Comparison of ENCODE assay signal across 8 mouse cellular contexts in genomic region chr9:95857414-95858026, GRCm38 (mm10). TPM values are rescaled to one million over a fixed set of nuclear protein-coding genes. Genes with fewer than 3 reads are reported as not detected.
DNase-seq lines count a peak whose midpoint lies in the region; ATAC-seq lines count a peak whose summit lies in the region.

TSS of gene Atr (plus strand) at chr9:95857597.

- peak within 1 kb of the TSS; percentile 92 for H3K9ac ChIP-seq in heart, embryonic 13.5 days
- H3K9ac ChIP-seq in liver, embryonic 12.5 days, result peak within 1 kb of the TSS; percentile 89
- peak within 1 kb of the TSS; percentile 57 for H3K9ac ChIP-seq in stomach, embryonic 15.5 days

- peak; percentile 96 for DNase-seq in CD4-positive helper T cell, adult 2 months (ENCODE audit: low read depth, low spot score)
- peak; percentile 80 for DNase-seq in brain, embryonic 18.5 days (ENCODE audit: low read depth, low spot score)
- DNase-seq in kidney, postnatal 10 days, result peak; percentile 96
- peak; percentile 93 to 94 for DNase-seq in natural killer cell, adult 2 months (ENCODE audit: low spot score in 2 of 2)

- peak within 1 kb of the TSS; percentile 81 for H3K4me2 ChIP-seq in heart, embryonic 13.5 days
- peak within 1 kb of the TSS; percentile 98 for H3K4me2 ChIP-seq in liver, embryonic 12.5 days
- peak within 1 kb of the TSS; percentile 78 for H3K4me2 ChIP-seq in stomach, embryonic 15.5 days

- under 1% methylated on average over 68 of the region's 69 CpGs for WGBS in heart, embryonic 13.5 days
- 2% methylated on average over 64 of the region's 69 CpGs for whole genome bisulfite sequencing in liver, embryonic 12.5 days (ENCODE audit: insufficient replicate concordance)
- under 1% methylated on average over 67 of the region's 69 CpGs for WGBS in stomach, embryonic 15.5 days

- peak within 1 kb of the TSS; percentile 95 for H3K4me3 ChIP-seq in heart, embryonic 13.5 days
- peak within 1 kb of the TSS; percentile 96 for H3K4me3 ChIP-seq in liver, embryonic 12.5 days
- peak within 1 kb of the TSS; percentile 81 for H3K4me3 ChIP-seq in stomach, embryonic 15.5 days (replicated peaks)

- peak within 1 kb of the TSS; percentile 80 for H3K27ac ChIP-seq in heart, embryonic 13.5 days (replicated peaks)
- H3K27ac ChIP-seq in liver, embryonic 12.5 days, result peak within 1 kb of the TSS; percentile 76
- peak within 1 kb of the TSS; percentile 19 for H3K27ac ChIP-seq in stomach, embryonic 15.5 days

- no peaks in the 10 kb centered on the region for H3K27me3 ChIP-seq in heart, embryonic 13.5 days (replicated peaks)
- H3K27me3 ChIP-seq in liver, embryonic 12.5 days (replicated peaks), result no peaks in the 10 kb centered on the region
- no peaks in the 10 kb centered on the region for H3K27me3 ChIP-seq in stomach, embryonic 15.5 days (replicated peaks)

- H3K9me3 ChIP-seq in heart, embryonic 13.5 days, result no peaks in the 10 kb centered on the region
- H3K9me3 ChIP-seq in liver, embryonic 12.5 days (replicated peaks), result no peaks in the 10 kb centered on the region
- no peaks in the 10 kb centered on the region for H3K9me3 ChIP-seq in stomach, embryonic 15.5 days

- peaks cover 6% of the 10 kb centered on the region for H3K36me3 ChIP-seq in heart, embryonic 13.5 days
- H3K36me3 ChIP-seq in liver, embryonic 12.5 days, result no peaks in the 10 kb centered on the region
- H3K36me3 ChIP-seq in stomach, embryonic 15.5 days, result no peaks in the 10 kb centered on the region

- peaks cover 11% of the 10 kb centered on the region for H3K4me1 ChIP-seq in heart, embryonic 13.5 days
- peaks cover 7% of the 10 kb centered on the region; the same call in 1 of the 2 replicates for H3K4me1 ChIP-seq in liver, embryonic 12.5 days
- no peaks in the 10 kb centered on the region for H3K4me1 ChIP-seq in stomach, embryonic 15.5 days

- peak; percentile 95 for ATAC-seq in erythroid progenitor cell, adult 5-6 weeks (replicated peaks; ENCODE audit: low FRiP score, poor library complexity, severe bottlenecking)
- ATAC-seq in heart, embryonic 13.5 days (ENCODE audit: extremely low read depth, insufficient number of reproducible peaks, low FRiP score, low TSS enrichment), result peak; percentile 87
- peak; percentile 92 for ATAC-seq in liver, embryonic 12.5 days
- ATAC-seq in stomach, embryonic 15.5 days (ENCODE audit: insufficient read depth, low FRiP score, low read depth), result peak; percentile 92

RNA-seq across cellular contexts. Expression of gene Atr, which starts in this region (rescaled TPM):
- total RNA-seq in erythroid progenitor cell, adult 5-6 weeks (2015; ENCODE audit: low replicate concordance), result 8.6 and 14.3 TPM in 2 replicates
- 6.8 and 12.3 TPM in 2 replicates for total RNA-seq in erythroid progenitor cell, adult 5-6 weeks (2017; ENCODE audit: low replicate concordance)
- polyA plus RNA-seq in heart, embryonic 13.5 days (2015; fragmentation: Nextera tagmentation; extraction: Ambion mirVana), result 9.0 TPM in 2 replicates
- 10.0 and 10.6 TPM in 2 replicates for polyA plus RNA-seq in liver, embryonic 12.5 days (2016; fragmentation: Nextera tagmentation; extraction: Ambion mirVana)
- 13.0 and 13.3 TPM in 2 replicates for polyA plus RNA-seq in stomach, embryonic 15.5 days (2015; fragmentation: Nextera tagmentation; extraction: Ambion mirVana)

Comparison
In these comparisons a context has a peak if more than half of its experiments do, and no peak if none do; other contexts are left out.
1. Peak in every context shown above with its lines: DNase-seq, ATAC-seq, H3K4me3 ChIP-seq and H3K27ac ChIP-seq.
2. H3K27ac ChIP-seq: peak in every context shown above with its lines; median percentile 80 in heart, embryonic 13.5 days; 76 in liver, embryonic 12.5 days; 19 in stomach, embryonic 15.5 days.